Mouse (Mus musculus) embryonic facial prominence, embryonic 10.5 days (tissue): ENCODE data around the gene Uhrf1bp1. TPM values are rescaled to one million over a fixed set of nuclear protein-coding genes. Genes with fewer than 3 reads are reported as not detected.

Source experiments
- DNase-seq: peaks from one replicate; pipeline ENCODE4 v3.0.0-alpha.2; 2017; ENCODE audit warnings: low spot score
- H3K27ac ChIP-seq: fragments of 300-500 bp; sonication (generic); replicated peaks from 2 replicates; pipeline ENCODE4 v1.5.1; 2016; ENCODE audit warnings: mild to moderate bottlenecking
- H3K27me3 ChIP-seq: fragments of 300-500 bp; sonication (generic); replicated peaks from 2 replicates; pipeline ENCODE4 v1.6.1; 2016; ENCODE audit warnings: low read depth, mild to moderate bottlenecking; ENCODE audit not compliant: poor library complexity, severe bottlenecking
- H3K36me3 ChIP-seq: fragments of 300-500 bp; sonication (generic); replicated peaks from 2 replicates; pipeline ENCODE4 v1.6.1; 2016; ENCODE audit warnings: mild to moderate bottlenecking, moderate library complexity
- H3K4me1 ChIP-seq: fragments of 300-500 bp; sonication (generic); 2 replicates; pipeline ENCODE4 v1.6.1; 2016
- H3K4me3 ChIP-seq: fragments of 300-500 bp; sonication (generic); 2 replicates; pipeline ENCODE4 v1.5.1; 2016; ENCODE audit warnings: mild to moderate bottlenecking, moderate library complexity
- H3K9me3 ChIP-seq: fragments of 300-500 bp; sonication (generic); 2 replicates; pipeline ENCODE4 v1.6.1; 2016; ENCODE audit warnings: mild to moderate bottlenecking
- WGBS: fragments of 180-500 bp; shearing (Covaris S2); methylation state at CpG from one replicate; pipeline ENCODE4 v1.1.7; 2016; 5-methylcytosine and 5-hydroxymethylcytosine counted together
- polyA plus RNA-seq: library from polyadenylated mRNA; unstranded; fragments of >200 nt; fragmentation: Nextera tagmentation; extraction: Ambion mirVana; gene quantifications from 2 replicates; pipeline ENCODE4 v1.2.1, GENCODE M21; 2016

Gene Uhrf1bp1
- polyA plus RNA-seq, 1 experiment from 2014 or later = 9.5 TPM

DNA sequence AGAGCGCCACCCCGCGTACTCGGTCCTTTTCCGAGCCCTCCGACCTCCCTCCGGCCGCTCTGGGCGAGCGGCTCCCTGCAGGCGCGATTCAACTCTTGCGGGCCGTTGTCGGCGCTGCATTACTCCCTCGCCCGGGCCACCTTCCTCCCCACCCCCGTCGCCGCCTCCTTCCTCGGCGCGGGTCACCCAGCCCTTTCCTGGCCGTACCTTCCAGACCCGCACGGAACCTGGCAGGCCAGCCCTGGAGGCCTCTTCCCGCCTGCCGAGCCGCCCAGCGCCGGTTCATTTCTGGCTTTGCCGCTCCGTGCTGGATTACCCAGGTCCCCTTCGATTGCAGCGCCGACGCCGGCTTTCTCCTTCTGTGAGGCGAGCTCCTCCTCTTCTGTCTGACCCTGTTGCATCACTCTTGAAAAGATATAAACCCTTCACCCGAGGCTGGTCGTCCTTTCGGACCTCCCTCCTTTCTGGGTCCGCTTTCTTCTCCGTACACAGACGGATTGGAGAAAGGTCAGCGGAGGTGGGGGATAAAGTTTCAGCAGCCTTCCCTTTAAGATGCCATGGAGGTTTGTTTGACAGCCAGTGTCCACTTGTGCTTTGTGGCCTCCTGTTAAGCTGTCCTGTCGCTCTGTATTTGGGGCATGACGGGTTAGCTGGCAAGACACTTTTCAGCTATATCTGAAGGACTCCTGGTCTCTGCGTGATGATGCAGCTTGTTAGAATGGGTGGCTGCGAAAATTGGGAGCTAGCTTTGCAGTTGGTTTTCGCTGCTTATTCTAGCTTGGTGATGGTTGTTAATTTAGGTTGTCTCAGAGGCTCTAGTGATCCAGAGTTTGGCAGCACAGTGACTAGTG, 782 bp downstream of the Uhrf1bp1 start:
- peak overlapping the region; percentile 92 for H3K4me3 ChIP-seq
- H3K36me3 ChIP-seq = peaks cover 33% of the 10 kb centered on the region
- peaks cover 33% of the 10 kb centered on the region for H3K4me1 ChIP-seq
- H3K27ac ChIP-seq = peak overlapping the region; percentile 94
- DNase-seq = peak; percentile 75
- 2% methylated on average over 52 of the region's 52 CpGs for WGBS
- H3K27me3 ChIP-seq = no peaks in the 10 kb centered on the region
- H3K9me3 ChIP-seq = no peaks in the 10 kb centered on the region

DNA sequence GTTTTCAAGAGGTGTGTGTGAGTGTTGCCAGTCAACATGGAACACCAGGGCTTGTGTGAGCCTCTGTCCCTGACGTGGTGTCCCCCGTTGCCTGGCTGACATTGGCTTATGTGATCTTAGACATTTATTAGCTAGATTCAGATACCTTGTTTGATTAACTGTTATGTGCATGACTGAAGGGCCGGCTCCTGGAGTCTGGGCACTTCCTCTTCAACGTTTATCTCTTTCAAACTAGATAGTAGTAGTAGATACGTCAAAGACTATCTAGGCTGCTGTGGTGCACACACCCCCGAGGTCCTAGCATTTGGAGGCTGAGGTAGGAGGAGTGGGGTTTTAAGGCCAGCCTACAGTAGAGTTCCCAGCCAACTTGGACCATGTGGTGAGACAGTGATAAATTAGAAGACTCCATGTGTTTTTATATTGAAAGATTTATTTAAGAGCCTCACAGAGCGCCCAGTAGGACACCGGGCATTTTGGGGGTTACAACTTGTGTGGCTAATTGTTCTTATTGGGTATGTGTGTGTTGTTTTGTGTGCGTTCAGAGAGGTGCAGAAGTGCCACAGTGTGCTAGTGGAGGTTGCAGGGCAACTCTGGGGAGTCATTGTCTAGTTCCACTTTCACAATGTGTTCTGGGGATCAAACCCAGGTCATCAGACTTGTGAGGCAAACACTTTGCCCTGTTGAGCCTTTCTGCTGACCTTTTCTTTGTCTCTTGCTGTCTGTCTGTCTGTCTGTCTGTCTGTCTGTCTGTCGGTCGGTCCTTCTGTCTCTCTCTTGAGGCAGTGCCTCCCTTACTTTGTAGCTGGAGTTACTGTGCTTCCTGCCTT, 1.6 kb downstream of the Uhrf1bp1 start:
- WGBS = 63% methylated on average over 11 of the region's 11 CpGs
- H3K27ac ChIP-seq = no peak overlapping the region; the same call in 1 of the 2 replicates

DNA sequence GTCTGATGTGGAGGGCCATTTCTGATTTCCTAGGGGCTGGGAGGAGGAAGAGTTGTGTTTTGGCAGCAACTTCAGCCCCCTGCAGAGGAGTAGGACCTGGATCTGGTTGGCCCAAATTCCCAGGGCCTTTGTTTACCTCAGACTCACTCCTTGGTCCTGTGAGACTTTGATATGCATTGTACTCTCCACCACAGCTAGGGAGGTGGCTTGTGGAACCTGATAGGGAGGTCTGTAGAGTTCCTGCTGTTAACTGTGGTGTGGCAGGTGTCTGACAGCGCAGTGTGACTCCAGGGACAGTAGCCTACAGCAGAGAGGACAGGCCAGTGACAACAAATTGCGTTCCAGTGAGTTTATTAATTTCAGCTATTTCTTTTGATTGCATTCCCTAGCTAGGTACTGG, 2.9 kb downstream of the Uhrf1bp1 start:
- no peak for DNase-seq
- Histone ChIP-seq H3K27me3 (no peaks in the 10 kb centered on the region), H3K4me3 (peak overlapping the region; percentile 92; the same call in 1 of the 2 replicates), H3K9me3 (no peaks in the 10 kb centered on the region), H3K27ac (no peak overlapping the region), H3K4me1 (peaks cover 33% of the 10 kb centered on the region), H3K36me3 (peaks cover 12% of the 10 kb centered on the region)
- 46% methylated on average over 2 of the region's 2 CpGs for WGBS

More for the DNA sequence above, 1.6 kb downstream of the Uhrf1bp1 start:
- H3K9me3 ChIP-seq = no peaks in the 10 kb centered on the region
- no peaks in the 10 kb centered on the region for H3K27me3 ChIP-seq
- H3K36me3 ChIP-seq = peaks cover 24% of the 10 kb centered on the region
- H3K4me3 ChIP-seq = peak overlapping the region; percentile 92
- DNase-seq = no peak
- peaks cover 33% of the 10 kb centered on the region for H3K4me1 ChIP-seq

GRCm38 (mm10) chr17:27865461-27865860, 9.2 kb downstream of the Uhrf1bp1 start:
- Histone ChIP-seq H3K9me3 (no peaks in the 10 kb centered on the region), H3K4me3 (no peak overlapping the region), H3K27me3 (no peaks in the 10 kb centered on the region), H3K4me1 (0 out of 2 replicates have a peak, but pooled peaks cover 3% of the 10 kb centered on the region), H3K36me3 (peaks cover 11% of the 10 kb centered on the region), H3K27ac (no peak overlapping the region)
- no peak for DNase-seq
- 88% methylated on average over 2 of the region's 2 CpGs for WGBS

DNA sequence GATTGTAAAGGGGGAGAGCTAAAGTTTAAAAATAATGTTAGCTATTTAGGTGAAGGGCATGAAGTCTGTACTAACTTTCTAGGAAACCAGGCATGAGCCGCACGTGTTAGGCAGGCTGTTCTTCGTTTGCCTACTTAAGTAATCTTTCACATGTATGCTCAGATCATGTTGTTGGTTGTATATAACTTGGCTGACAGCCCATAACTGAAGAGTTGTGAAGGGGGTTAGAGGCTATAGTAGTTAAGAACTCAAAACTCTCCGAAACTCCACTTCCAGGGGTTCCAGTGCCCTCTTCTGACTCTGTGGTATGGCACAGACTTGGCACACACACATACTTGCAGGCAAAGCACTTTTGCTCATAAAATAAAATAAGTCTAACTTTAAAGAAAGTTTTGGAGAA, 10.5 kb downstream of the Uhrf1bp1 start:
- H3K36me3 ChIP-seq = peaks cover 11% of the 10 kb centered on the region
- DNase-seq = no peak
- no peak overlapping the region for H3K4me3 ChIP-seq
- H3K27ac ChIP-seq = no peak overlapping the region
- no peaks in the 10 kb centered on the region for H3K4me1 ChIP-seq
- 97% methylated on average over 4 of the region's 4 CpGs for WGBS
- H3K9me3 ChIP-seq = no peaks in the 10 kb centered on the region
- no peaks in the 10 kb centered on the region for H3K27me3 ChIP-seq

GRCm38 (mm10) chr17:27871851-27872250, 15.6 kb downstream of the Uhrf1bp1 start:
- 92% methylated on average over 3 of the region's 3 CpGs for WGBS
- H3K9me3 ChIP-seq = no peaks in the 10 kb centered on the region
- peaks cover 13% of the 10 kb centered on the region for H3K36me3 ChIP-seq
- no peak overlapping the region for H3K27ac ChIP-seq
- no peaks in the 10 kb centered on the region for H3K27me3 ChIP-seq
- H3K4me3 ChIP-seq = no peak overlapping the region
- no peaks in the 10 kb centered on the region for H3K4me1 ChIP-seq
- DNase-seq = no peak

DNA sequence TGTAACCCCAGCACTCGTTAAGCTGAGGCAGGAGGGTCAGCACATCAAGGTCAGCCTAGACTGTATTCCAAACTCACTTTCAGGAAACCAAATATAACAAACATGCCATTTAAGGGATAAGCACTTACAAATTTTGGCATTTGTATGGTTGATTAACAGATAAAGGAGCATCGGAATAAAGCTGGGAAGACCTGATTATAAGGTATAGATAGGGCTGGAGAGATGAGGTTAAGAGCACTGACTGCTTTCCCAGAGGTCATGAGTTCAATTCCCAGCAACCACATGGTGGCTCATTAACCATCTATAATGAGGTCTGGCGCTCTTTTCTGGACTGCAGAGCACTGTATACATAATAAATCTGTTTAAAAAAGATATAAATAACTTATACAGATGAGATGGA, 17.3 kb downstream of the Uhrf1bp1 start:
- Histone ChIP-seq H3K36me3 (peaks cover 20% of the 10 kb centered on the region), H3K4me3 (no peak overlapping the region), H3K4me1 (no peaks in the 10 kb centered on the region), H3K9me3 (no peaks in the 10 kb centered on the region), H3K27ac (no peak overlapping the region), H3K27me3 (no peaks in the 10 kb centered on the region)
- no peak for DNase-seq
- 81% methylated on average over 3 of the region's 3 CpGs for WGBS

DNA sequence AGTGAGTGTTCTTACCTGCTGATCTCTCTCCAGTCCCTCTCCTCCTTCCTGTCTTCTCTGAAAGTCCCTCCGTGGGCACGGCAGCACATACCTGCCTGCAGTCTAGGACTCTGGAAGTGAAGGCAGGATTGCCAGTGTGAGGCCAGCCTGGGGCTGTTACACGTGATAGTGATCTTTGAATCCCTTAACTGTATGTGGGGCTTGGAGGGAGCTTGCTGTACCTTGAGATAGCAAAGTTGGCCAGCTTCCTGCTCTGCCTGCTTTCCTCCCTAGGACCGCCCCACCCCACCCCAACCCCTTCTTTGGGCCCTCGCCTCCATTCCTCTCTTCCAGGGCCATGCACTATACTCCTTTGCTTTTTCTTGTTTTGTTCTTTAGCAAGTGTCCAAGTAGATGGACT, 18.3 kb downstream of the Uhrf1bp1 start:
- H3K36me3 ChIP-seq = peaks cover 25% of the 10 kb centered on the region
- 71% methylated on average over 5 of the region's 5 CpGs for WGBS
- no peaks in the 10 kb centered on the region for H3K27me3 ChIP-seq
- H3K27ac ChIP-seq = no peak overlapping the region
- H3K4me1 ChIP-seq = no peaks in the 10 kb centered on the region
- H3K4me3 ChIP-seq = no peak overlapping the region
- no peaks in the 10 kb centered on the region for H3K9me3 ChIP-seq
- no peak for DNase-seq

- H3K4me3 ChIP-seq = no peak overlapping the region
- DNase-seq = no peak
- H3K36me3 ChIP-seq = peaks cover 84% of the 10 kb centered on the region
- H3K4me1 ChIP-seq = no peaks in the 10 kb centered on the region
- H3K27ac ChIP-seq = no peak overlapping the region
- no peaks in the 10 kb centered on the region for H3K27me3 ChIP-seq
- WGBS = 64% methylated on average over 11 of the region's 11 CpGs
- no peaks in the 10 kb centered on the region for H3K9me3 ChIP-seq
Observed at GRCm38 (mm10) chr17:27881518-27881917, 25.3 kb downstream of the Uhrf1bp1 start.

DNA sequence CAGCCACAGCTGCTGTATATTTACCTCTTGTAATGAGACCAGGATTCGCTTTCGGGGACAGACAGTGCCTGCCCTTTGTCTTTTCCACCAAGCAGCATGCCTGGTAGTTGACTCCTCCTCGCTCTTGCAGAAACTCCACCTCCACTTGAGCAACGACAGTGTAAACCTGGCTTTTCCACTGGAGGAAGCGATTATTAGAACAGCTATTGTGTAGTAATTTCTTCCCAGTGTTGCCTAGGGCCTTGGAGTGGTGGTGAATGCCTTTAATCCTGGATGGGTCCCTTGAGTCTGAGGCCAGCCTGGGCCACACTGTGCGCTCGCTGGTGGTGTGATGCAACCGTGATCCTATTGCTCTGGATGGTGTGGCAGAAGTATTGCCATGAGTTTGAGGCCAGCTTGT, 26.9 kb downstream of the Uhrf1bp1 start:
- Histone ChIP-seq H3K36me3 (peaks cover 94% of the 10 kb centered on the region), H3K27me3 (no peaks in the 10 kb centered on the region), H3K4me3 (no peak overlapping the region), H3K4me1 (no peaks in the 10 kb centered on the region), H3K27ac (no peak overlapping the region), H3K9me3 (no peaks in the 10 kb centered on the region)
- no peak for DNase-seq
- 91% methylated on average over 8 of the region's 8 CpGs for WGBS

GRCm38 (mm10) chr17:27883994-27884393, 27.8 kb downstream of the Uhrf1bp1 start:
- 93% methylated on average over 6 of the region's 6 CpGs for whole genome bisulfite sequencing
- no peaks in the 10 kb centered on the region for H3K27me3 ChIP-seq
- no peak for DNase-seq
- H3K27ac ChIP-seq = no peak overlapping the region
- no peaks in the 10 kb centered on the region for H3K4me1 ChIP-seq
- no peaks in the 10 kb centered on the region for H3K9me3 ChIP-seq
- H3K4me3 ChIP-seq = no peak overlapping the region
- peaks cover 93% of the 10 kb centered on the region for H3K36me3 ChIP-seq

- 87% methylated on average over 19 of the region's 19 CpGs for WGBS
- Histone ChIP-seq H3K36me3 (peaks cover 92% of the 10 kb centered on the region), H3K4me1 (no peaks in the 10 kb centered on the region)
Observed at GRCm38 (mm10) chr17:27886499-27887210, 30.4 kb downstream of the Uhrf1bp1 start.

More at GRCm38 (mm10) chr17:27886499-27887210, 30.4 kb downstream of the Uhrf1bp1 start:
- Histone ChIP-seq H3K4me3 (no peak overlapping the region), H3K9me3 (no peaks in the 10 kb centered on the region), H3K27ac (no peak overlapping the region), H3K27me3 (no peaks in the 10 kb centered on the region)
- DNase-seq = no peak
